Mouse (Mus musculus) bone marrow macrophage, adult 2 months (primary cell): ENCODE data around the gene Arid3b.

ENCODE experiments used
- CTCF ChIP-seq: IDR thresholded peaks from 2 replicates; pipeline ENCODE4 v1.5.1; 2012; ENCODE audit warnings: low read depth, mild to moderate bottlenecking, low read length, moderate library complexity
- POLR2A ChIP-seq: IDR thresholded peaks from 2 replicates; pipeline ENCODE4 v1.6.1; 2012; ENCODE audit warnings: mild to moderate bottlenecking, low read depth, low read length, borderline replicate concordance

DNA sequence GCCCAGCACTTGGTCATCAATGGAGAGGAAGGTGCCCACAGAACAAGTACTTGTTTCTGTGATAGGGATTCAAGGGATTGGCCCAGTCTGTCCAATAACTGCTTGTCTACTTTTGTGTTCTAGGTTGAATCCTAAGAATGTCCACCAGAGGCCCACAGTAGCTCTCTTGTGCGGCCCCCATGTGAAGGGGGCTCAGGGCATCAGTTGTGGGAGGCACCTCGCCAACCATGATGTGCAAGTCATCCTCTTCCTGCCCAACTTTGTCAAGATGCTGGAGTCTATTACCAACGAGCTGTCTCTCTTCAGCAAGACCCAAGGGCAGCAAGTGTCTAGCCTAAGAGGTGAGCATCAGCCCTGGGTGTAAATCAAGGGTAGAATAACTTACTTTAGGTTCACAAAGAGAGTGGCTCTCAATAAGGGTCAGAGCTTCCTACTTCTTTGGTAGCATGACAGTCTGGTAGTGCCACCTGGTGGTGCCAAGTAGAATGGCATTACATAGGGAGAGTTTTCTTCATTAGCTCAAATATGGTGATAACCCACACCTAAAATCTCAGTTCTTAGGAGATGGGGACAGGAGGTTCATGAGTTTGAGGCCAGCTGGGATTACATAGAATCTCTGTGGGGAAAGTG, 92.0 kb downstream of the Arid3b start:
- TF ChIP-seq CTCF (no peak), POLR2A (no peak)
